25 mouse cellular contexts compared by ENCODE assay signal in genomic region chr2:11016446-11016845, GRCm38 (mm10).
A peak's percentile ranks its signal among the peaks of the same experiment; 100 is the strongest.
DNase-seq lines count a peak whose midpoint lies in the region; ATAC-seq lines count a peak whose summit lies in the region.
"Had no signal": no experiment of that assay in that cellular context is flagged by ENCODE, and none has a peak within 500 bp of the region (broad histone marks: within the 10 kb centered on the region; RNA-seq: fewer than 3 reads in every experiment).

No protein-coding gene starts in this region.

- 83% methylated on average over 1 of the region's 1 CpGs for WGBS in hindbrain, embryonic 13.5 days

- DNase-seq in spleen, postnatal 36 days (ENCODE audit: low spot score in 2 of 2): peak; percentile 1 to 9
- DNase-seq in spleen, adult 12 weeks (ENCODE audit: low spot score): no peak
- peak; percentile 57 for DNase-seq in induced T-regulatory cell, adult 2 months (ENCODE audit: low read depth)
- DNase-seq in thymus, postnatal 0 days (ENCODE audit: low spot score): peak; percentile 80
- no peak for DNase-seq in gastrocnemius, postnatal 25 days
- DNase-seq in embryo, embryonic 11 days: no peak
- DNase-seq in embryo, embryonic 10 days (ENCODE audit: low spot score): no peak
- DNase-seq: adrenal gland, postnatal 10 days; cerebellum, adult 18-20 months; cerebellum, postnatal 14 days; gastrocnemius, adult 2 months; heart, adult 18-20 months; kidney, postnatal 36 days; lung, adult 2 months had no signal

- no peak for ATAC-seq in hindbrain, embryonic 13.5 days (ENCODE audit: low FRiP score)
- ATAC-seq: forebrain, embryonic 13.5 days; intestine, embryonic 16.5 days; liver, embryonic 12.5 days had no signal

- H3K4me1 ChIP-seq in hindbrain, embryonic 13.5 days (replicated peaks): no peaks in the 10 kb centered on the region; the same call in 1 of the 2 replicates
- H3K4me1 ChIP-seq: embryonic facial prominence, embryonic 13.5 days; forebrain, embryonic 13.5 days; heart, embryonic 13.5 days; kidney, embryonic 15.5 days; limb, embryonic 13.5 days; liver, embryonic 12.5 days had no signal

- H3K27me3 ChIP-seq in hindbrain, embryonic 13.5 days: no peaks in the 10 kb centered on the region
- H3K27me3 ChIP-seq: embryonic facial prominence, embryonic 13.5 days; forebrain, embryonic 13.5 days; heart, embryonic 13.5 days; kidney, embryonic 15.5 days; limb, embryonic 13.5 days; liver, embryonic 12.5 days; midbrain, embryonic 12.5 days; Patski had no signal

- H3K4me2 ChIP-seq in hindbrain, embryonic 13.5 days: no peak overlapping the region
- H3K4me2 ChIP-seq: embryonic facial prominence, embryonic 13.5 days; forebrain, embryonic 13.5 days; heart, embryonic 13.5 days; hindbrain, embryonic 14.5 days; kidney, embryonic 15.5 days; limb, embryonic 13.5 days; liver, embryonic 12.5 days; midbrain, embryonic 12.5 days had no signal

- H3K36me3 ChIP-seq in hindbrain, embryonic 13.5 days: no peaks in the 10 kb centered on the region
- H3K36me3 ChIP-seq: embryonic facial prominence, embryonic 13.5 days; heart, embryonic 13.5 days; kidney, embryonic 15.5 days; limb, embryonic 13.5 days; liver, embryonic 12.5 days; midbrain, embryonic 12.5 days had no signal

- no peak overlapping the region for H3K27ac ChIP-seq in hindbrain, embryonic 13.5 days
- H3K27ac ChIP-seq: embryonic facial prominence, embryonic 13.5 days; forebrain, embryonic 13.5 days; gastrocnemius, adult 2 months; heart, embryonic 13.5 days; hindbrain, embryonic 14.5 days; kidney, embryonic 15.5 days; limb, embryonic 13.5 days; liver, embryonic 12.5 days; midbrain, embryonic 12.5 days had no signal

- H3K4me3 ChIP-seq in hindbrain, embryonic 13.5 days: no peak overlapping the region
- H3K4me3 ChIP-seq: embryonic facial prominence, embryonic 13.5 days; forebrain, embryonic 13.5 days; gastrocnemius, adult 2 months; heart, embryonic 13.5 days; kidney, embryonic 15.5 days; limb, embryonic 13.5 days; liver, embryonic 12.5 days; midbrain, embryonic 12.5 days had no signal

- H3K9me3 ChIP-seq in hindbrain, embryonic 13.5 days: no peaks in the 10 kb centered on the region
- H3K9me3 ChIP-seq: embryonic facial prominence, embryonic 13.5 days; forebrain, embryonic 13.5 days; heart, embryonic 13.5 days; kidney, embryonic 15.5 days; limb, embryonic 13.5 days; liver, embryonic 12.5 days; midbrain, embryonic 12.5 days had no signal

- H3K9ac ChIP-seq in hindbrain, embryonic 13.5 days: no peak overlapping the region
- H3K9ac ChIP-seq: embryonic facial prominence, embryonic 13.5 days; forebrain, embryonic 13.5 days; heart, embryonic 13.5 days; hindbrain, embryonic 14.5 days; kidney, embryonic 15.5 days; limb, embryonic 13.5 days; liver, embryonic 12.5 days; midbrain, embryonic 12.5 days had no signal

Comparison
In these comparisons a context has a peak if more than half of its experiments do, and no peak if none do; other contexts are left out.
1. DNase-seq: peak in spleen, postnatal 36 days (2 of 2), induced T-regulatory cell, adult 2 months (single experiment) and thymus, postnatal 0 days (single experiment); none in spleen, adult 12 weeks (single experiment), gastrocnemius, postnatal 25 days (single experiment), embryo, embryonic 11 days (single experiment) and embryo, embryonic 10 days (single experiment).